Mouse (Mus musculus) erythroblast, embryonic 14.5 days (primary cell): ENCODE measurements around the gene Rbbp5. TPM values are rescaled to one million over a fixed set of nuclear protein-coding genes. Genes with fewer than 3 reads are reported as not detected.

Experiments used
- H3K27me3 ChIP-seq: 2 replicates; pipeline ENCODE4 v1.6.1; 2012; ENCODE audit warnings: inconsistent platforms; ENCODE audit not compliant: control insufficient read depth
- H3K36me3 ChIP-seq: 2 replicates; pipeline ENCODE4 v1.6.1; 2012; ENCODE audit warnings: mild to moderate bottlenecking, inconsistent platforms; ENCODE audit not compliant: control insufficient read depth
- H3K4me1 ChIP-seq: 2 replicates; pipeline ENCODE4 v1.6.1; 2012; ENCODE audit warnings: inconsistent platforms; ENCODE audit not compliant: control insufficient read depth
- H3K4me3 ChIP-seq: replicated peaks from 2 replicates; pipeline ENCODE3; 2012; ENCODE audit warnings: moderate library complexity, mild to moderate bottlenecking, inconsistent platforms
- H3K9me3 ChIP-seq: 2 replicates; pipeline ENCODE4 v1.6.1; 2012; ENCODE audit warnings: low read length, inconsistent platforms, mixed read lengths; ENCODE audit not compliant: control insufficient read depth
- GATA1 ChIP-seq: IDR thresholded peaks from 2 replicates; pipeline ENCODE4 v1.6.1; 2012; ENCODE audit warnings: low read length, inconsistent platforms, mixed read lengths
- TAL1 ChIP-seq: IDR thresholded peaks from 3 replicates; pipeline ENCODE4 v1.6.1; 2012; ENCODE audit warnings: low read length, inconsistent platforms, mixed read lengths
- polyA plus RNA-seq: library from polyadenylated mRNA; stranded (reverse); fragments of >175 nt; gene quantifications from 2 replicates; pipeline ENCODE4 v1.2.3, GENCODE M21; 2012

Gene Rbbp5
- polyA plus RNA-seq, result 0.19 and 0.37 TPM in 2 replicates

DNA sequence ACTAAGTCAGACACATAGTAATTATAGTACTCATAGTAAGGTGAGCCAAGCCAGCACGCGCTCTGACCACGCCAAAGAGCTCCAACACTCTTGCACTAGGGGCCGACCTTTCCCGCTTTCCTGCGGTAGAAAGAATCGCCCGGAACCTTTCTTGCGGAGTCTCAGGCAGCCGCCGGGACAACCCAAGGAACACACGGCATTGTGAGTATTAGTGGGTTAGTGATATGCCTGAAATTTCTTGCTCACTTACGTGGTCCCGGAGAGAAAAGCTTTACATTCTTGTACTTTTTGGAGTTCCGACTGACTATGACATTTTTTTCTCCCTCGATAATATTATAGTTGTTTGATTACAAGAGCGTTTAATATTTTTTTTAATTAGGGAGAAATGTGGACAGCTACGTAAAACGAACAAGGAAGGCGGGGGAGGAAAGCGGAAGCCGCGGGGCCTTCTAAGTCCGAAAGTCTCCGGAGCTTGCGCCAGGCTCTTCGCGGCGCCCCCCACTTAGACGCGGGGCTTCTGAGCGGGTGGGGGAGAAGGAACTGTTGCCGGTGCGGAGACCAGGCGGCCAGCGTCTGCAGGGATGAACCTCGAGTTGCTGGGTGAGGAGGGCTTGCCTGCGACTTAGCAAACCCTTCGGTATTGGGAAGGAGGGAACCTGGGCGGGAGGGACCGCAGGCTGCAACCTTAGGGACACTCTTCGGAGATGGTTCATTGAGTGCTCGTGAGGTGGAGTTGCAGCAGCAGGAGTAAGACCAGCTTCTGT is at the start of gene Rbbp5:
Gene Rbbp5, plus strand, starts transcription at position 438 of the 764 bp plus-strand sequence.
- peak within 1 kb of the TSS; percentile 98 for H3K4me3 ChIP-seq
- peaks cover 48% of the 10 kb centered on the region for H3K4me1 ChIP-seq
- H3K27me3 ChIP-seq, result no peaks in the 10 kb centered on the region
- no peak for TF ChIP-seq TAL1
- no peak for TF ChIP-seq GATA1
- H3K9me3 ChIP-seq, result no peaks in the 10 kb centered on the region
- peaks cover 8% of the 10 kb centered on the region for H3K36me3 ChIP-seq

DNA sequence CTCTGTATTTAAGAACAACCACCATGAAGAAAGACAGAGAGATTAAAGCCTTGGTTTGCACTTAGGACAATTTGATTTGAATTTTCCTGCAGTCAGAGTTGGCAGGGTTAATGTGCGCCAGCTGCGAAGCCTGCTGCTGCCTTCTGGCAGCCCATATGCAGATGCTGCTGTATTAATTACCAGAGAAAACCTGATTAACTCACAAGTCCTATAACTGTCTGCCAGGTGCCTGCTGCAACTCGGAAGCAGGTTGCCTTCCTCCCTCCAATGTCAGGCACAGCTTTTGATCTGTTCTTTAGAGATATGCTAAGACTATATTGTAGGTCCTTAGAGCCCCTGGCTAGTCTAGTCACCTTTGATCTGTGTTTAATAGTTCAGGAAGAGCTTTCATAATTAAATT is 46.3 kb upstream of the Rbbp5 start:
- no peak for TF ChIP-seq TAL1
- no peak for TF ChIP-seq GATA1

DNA sequence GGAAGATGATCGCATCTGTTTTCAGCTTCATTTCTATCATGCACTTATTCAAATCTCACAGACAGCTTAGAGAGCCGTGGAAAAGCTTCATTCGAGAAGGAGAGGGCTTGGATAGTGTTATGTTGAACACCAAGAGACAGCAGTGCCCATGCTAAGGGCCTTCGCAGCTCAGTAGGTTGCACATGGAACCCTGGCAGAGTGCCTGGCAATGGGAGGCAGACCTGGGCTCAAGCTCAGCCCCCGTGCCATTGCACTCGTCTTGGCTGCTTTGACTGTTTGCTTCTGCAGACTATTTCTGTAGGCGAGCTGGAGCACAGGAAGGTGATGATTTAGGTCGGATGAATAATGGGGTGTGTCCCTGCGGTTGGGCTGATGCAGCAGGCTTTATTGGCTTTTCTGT is 45.4 kb upstream of the Rbbp5 start:
- no peak overlapping the region for H3K4me3 ChIP-seq
- no peaks in the 10 kb centered on the region for H3K27me3 ChIP-seq
- peaks cover 14% of the 10 kb centered on the region for H3K36me3 ChIP-seq
- H3K4me1 ChIP-seq, result no peaks in the 10 kb centered on the region
- TF ChIP-seq TAL1 (no peak), GATA1 (no peak)
- no peaks in the 10 kb centered on the region for H3K9me3 ChIP-seq

More for the DNA sequence above, 46.3 kb upstream of the Rbbp5 start:
- no peak overlapping the region for H3K4me3 ChIP-seq
- no peaks in the 10 kb centered on the region for H3K9me3 ChIP-seq
- H3K36me3 ChIP-seq, result peaks cover 12% of the 10 kb centered on the region
- H3K4me1 ChIP-seq, result no peaks in the 10 kb centered on the region
- H3K27me3 ChIP-seq, result no peaks in the 10 kb centered on the region

DNA sequence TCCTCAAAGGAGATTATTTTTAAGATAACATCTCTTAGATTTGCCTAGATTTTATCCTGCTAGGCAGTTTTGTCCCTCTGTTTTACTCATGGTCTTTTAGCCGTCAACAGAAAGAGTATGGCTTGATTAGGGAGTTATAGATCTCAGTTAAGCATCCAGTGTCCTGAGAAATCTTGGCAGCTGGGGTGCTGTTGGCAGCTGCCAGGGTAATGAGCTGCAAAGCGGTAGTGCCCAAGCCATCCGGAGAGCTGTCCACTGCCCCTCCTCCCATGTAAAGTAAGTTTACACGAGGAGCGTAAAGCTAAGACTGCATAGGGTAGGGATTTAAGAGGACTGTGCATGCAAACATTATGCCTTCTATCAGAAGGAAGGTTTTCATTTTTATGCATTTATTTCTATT is 43.8 kb upstream of the Rbbp5 start:
- no peak overlapping the region for H3K4me3 ChIP-seq
- H3K4me1 ChIP-seq, result no peaks in the 10 kb centered on the region
- H3K27me3 ChIP-seq, result no peaks in the 10 kb centered on the region
- TF ChIP-seq GATA1 (no peak), TAL1 (no peak)
- peaks cover 20% of the 10 kb centered on the region for H3K36me3 ChIP-seq
- H3K9me3 ChIP-seq, result no peaks in the 10 kb centered on the region

DNA sequence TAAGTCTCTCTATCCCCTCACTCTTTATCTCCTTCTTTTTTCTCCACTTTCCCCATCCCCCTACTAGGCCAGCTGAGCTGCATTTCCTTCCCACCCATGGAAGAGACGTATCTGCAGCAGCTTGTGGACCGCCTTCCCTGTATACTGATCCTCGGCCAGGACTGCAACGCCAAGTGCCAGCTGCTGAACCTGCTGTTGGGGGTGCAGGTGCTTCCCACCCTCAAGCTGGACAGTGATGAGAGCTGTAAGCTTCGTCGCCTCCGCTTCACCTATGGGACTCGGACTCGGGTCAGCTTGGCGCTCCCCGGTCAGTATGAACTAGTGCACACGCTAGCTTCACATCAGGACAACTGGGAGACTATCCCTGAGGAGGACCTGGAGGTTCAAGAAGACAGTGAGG is 43.1 kb upstream of the Rbbp5 start:
- H3K4me3 ChIP-seq, result no peak overlapping the region
- H3K36me3 ChIP-seq, result peaks cover 20% of the 10 kb centered on the region
- no peaks in the 10 kb centered on the region for H3K4me1 ChIP-seq
- H3K9me3 ChIP-seq, result no peaks in the 10 kb centered on the region
- H3K27me3 ChIP-seq, result no peaks in the 10 kb centered on the region
- TF ChIP-seq GATA1 (no peak), TAL1 (no peak)

DNA sequence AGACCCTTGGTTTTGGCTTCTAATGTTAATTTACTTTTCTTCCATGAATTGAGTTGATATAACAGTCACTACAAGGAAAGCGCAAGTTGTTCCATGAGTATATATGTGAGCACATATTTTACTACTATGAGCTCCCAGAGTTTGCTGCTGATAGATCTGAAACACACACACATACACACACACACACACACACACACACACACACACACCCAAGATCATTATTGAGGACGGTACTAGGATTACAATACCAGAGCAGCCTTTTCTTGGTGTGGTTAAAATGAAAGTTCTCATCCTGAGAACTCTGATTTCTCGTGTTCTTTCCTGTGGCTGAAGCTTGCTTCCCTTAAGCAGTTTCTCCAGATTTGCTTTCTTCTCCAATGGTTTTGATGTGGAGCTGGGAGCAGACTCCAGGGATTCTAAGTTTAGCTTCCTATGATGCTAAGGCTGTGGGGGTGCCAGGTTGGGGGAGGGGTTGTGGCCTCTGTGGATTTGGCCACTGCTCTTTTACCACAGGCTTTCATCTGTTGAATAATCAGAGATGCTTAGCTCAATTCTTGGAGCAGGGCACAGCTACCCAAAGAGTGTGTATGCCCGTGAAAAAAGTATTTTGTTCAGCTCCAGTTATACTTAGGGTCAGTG is 40.7 kb upstream of the Rbbp5 start:
- peaks cover 3% of the 10 kb centered on the region for H3K9me3 ChIP-seq
- no peaks in the 10 kb centered on the region for H3K4me1 ChIP-seq
- H3K27me3 ChIP-seq, result no peaks in the 10 kb centered on the region
- peaks cover 28% of the 10 kb centered on the region for H3K36me3 ChIP-seq
- TF ChIP-seq TAL1, result no peak
- TF ChIP-seq GATA1, result no peak
- no peak overlapping the region for H3K4me3 ChIP-seq

DNA sequence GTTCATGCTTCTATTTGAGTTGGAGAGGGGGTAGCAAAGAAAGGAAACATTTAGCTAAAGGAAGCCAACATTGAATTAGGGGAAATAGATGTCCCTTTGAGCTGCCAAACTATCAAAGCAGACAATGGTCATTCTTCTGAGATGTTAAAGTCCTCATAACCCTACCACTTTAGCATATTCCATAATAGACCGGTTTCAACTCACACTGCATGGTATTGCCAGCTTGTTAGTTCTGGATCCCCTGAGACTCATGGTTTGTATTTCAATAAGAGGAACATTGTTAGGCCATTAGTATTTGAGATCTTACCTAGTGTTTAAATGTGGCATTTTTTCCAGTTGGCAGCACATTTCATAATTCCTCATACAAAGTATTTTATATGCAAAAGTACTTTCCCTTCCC is 40.2 kb upstream of the Rbbp5 start:
- H3K4me3 ChIP-seq, result no peak overlapping the region
- TF ChIP-seq TAL1 (no peak), GATA1 (no peak)
- peaks cover 3% of the 10 kb centered on the region for H3K9me3 ChIP-seq
- H3K4me1 ChIP-seq, result no peaks in the 10 kb centered on the region
- H3K36me3 ChIP-seq, result peaks cover 32% of the 10 kb centered on the region
- H3K27me3 ChIP-seq, result no peaks in the 10 kb centered on the region

DNA sequence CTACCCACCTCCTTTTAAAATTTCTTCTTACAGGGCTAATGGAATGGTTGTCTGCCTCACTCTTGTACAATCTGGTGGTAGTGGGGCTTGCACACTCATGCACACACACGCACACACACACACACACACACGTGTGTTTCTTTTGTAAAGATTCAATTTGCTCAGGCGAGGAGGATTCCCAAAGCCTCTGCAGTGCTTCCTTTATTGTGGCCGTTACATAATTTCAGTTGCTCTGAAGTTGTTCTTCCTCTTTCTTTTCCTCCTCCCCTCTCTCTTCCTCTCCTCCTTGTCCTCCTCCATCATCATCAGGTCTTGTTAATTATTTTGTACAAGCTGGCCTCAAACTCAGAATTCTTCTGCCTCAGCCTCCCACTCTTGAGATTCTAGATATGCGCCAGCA is 39.8 kb upstream of the Rbbp5 start:
- Histone ChIP-seq H3K4me1 (no peaks in the 10 kb centered on the region), H3K36me3 (peaks cover 36% of the 10 kb centered on the region), H3K27me3 (no peaks in the 10 kb centered on the region), H3K4me3 (no peak overlapping the region), H3K9me3 (peaks cover 3% of the 10 kb centered on the region)
- no peak for TF ChIP-seq GATA1
- TF ChIP-seq TAL1, result no peak

DNA sequence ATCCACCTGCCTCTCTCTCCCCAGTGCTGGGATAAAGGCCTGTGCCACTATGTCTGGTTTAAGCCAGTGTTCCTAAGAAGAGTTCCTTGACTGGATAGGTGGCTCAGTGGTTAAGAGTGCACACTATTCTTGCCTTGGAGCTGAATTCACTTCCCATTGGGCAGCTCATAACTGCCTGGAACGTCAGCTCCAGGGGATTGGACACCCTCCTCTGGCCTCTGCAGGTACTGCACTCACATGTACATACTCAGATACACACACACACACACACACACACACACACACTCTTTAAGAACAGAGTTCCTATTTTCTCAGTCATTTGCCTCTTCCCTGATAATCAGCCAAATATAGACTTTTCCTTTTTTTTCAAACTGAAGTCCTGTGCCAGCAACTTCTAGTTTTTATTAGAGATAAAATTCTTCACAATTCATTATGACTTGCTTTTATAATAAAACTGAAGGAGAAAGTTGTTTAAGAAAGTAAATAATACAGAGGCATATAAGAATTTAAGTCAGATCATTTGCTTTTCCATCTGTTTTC is 36.2 kb upstream of the Rbbp5 start:
- no peaks in the 10 kb centered on the region for H3K27me3 ChIP-seq
- no peaks in the 10 kb centered on the region for H3K4me1 ChIP-seq
- TF ChIP-seq GATA1 (no peak), TAL1 (no peak)
- H3K9me3 ChIP-seq, result peaks cover 3% of the 10 kb centered on the region
- peaks cover 30% of the 10 kb centered on the region for H3K36me3 ChIP-seq
- no peak overlapping the region for H3K4me3 ChIP-seq
